Mouse (Mus musculus): ENCODE measurements around the gene Nkiras2. TPM values are rescaled to one million over a fixed set of nuclear protein-coding genes. Genes with fewer than 3 reads are reported as not detected.

The Nkiras2 gene
- total and polyA plus RNA-seq, 2 experiments from 2014 or later, result 82.1 to 131 TPM

GRCm38 (mm10) chr11:100582836-100583235 lies 36.2 kb upstream of the Nkiras2 start:
- DNase-seq (ENCODE audit: low spot score), result no peak
- ATAC-seq, result no peak
- no peaks in the 10 kb centered on the region; the same call in 1 of the 2 replicates for H3K4me1 ChIP-seq (ENCODE audit: insufficient read depth, low read length)
- H3K4me3 ChIP-seq (ENCODE audit: low read length), result no peak overlapping the region
- H3K9ac ChIP-seq (replicated peaks; ENCODE audit: low read length), result no peak overlapping the region
- no peaks in the 10 kb centered on the region for H3K9me3 ChIP-seq (ENCODE audit: low read length)
- H3K27me3 ChIP-seq (ENCODE audit: insufficient read depth, low read length), result no peaks in the 10 kb centered on the region
- no peak for TF ChIP-seq CTCF (IDR thresholded peaks at IDR 0.05; ENCODE audit: low read depth)
- peaks cover 84% of the 10 kb centered on the region for H3K36me3 ChIP-seq (ENCODE audit: insufficient read depth, low read length)
- H3K27ac ChIP-seq, result no peak overlapping the region
- WGBS, result 86% methylated on average over 2 of the region's 2 CpGs
- no peak overlapping the region for H3K4me2 ChIP-seq (ENCODE audit: low read depth, low read length)

GRCm38 (mm10) chr11:100584561-100584961 lies 34.5 kb upstream of the Nkiras2 start:
- Histone ChIP-seq H3K4me2 (ENCODE audit: low read depth, low read length) (no peak overlapping the region), H3K9me3 (ENCODE audit: low read length) (no peaks in the 10 kb centered on the region), H3K4me1 (ENCODE audit: insufficient read depth, low read length) (no peaks in the 10 kb centered on the region), H3K27ac (no peak overlapping the region), H3K9ac (replicated peaks; ENCODE audit: low read length) (no peak overlapping the region), H3K27me3 (ENCODE audit: insufficient read depth, low read length) (no peaks in the 10 kb centered on the region), H3K4me3 (ENCODE audit: low read length) (no peak overlapping the region), H3K36me3 (ENCODE audit: insufficient read depth, low read length) (peaks cover 87% of the 10 kb centered on the region)
- ATAC-seq (no peak), DNase-seq (ENCODE audit: low spot score) (no peak)
- WGBS, result 88% methylated on average over 7 of the region's 7 CpGs
- no peak for TF ChIP-seq CTCF (IDR thresholded peaks at IDR 0.05; ENCODE audit: low read depth)

DNA sequence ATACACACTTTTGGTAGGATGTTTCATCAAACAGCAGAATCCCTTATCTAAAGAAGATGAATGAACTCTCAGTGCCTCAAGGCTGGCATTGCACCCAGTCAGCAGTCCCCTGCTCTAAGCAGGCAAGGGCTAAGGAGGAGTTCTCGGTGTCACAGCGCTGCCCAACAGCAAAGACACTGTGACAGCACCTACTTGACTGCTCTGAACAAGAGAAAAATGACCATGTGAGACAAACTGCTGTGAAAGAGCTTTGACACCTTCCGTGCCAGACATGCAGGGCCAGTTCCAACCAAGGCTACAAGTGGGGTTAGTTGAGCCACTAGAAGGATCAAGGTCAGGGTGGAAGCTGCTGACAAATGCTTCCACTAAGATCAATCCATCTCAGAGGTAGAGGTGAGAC lies 33.9 kb upstream of the Nkiras2 start:
- no peak for TF ChIP-seq CTCF (IDR thresholded peaks at IDR 0.05; ENCODE audit: low read depth)
- Histone ChIP-seq H3K9ac (replicated peaks; ENCODE audit: low read length) (no peak overlapping the region), H3K4me1 (ENCODE audit: insufficient read depth, low read length) (no peaks in the 10 kb centered on the region), H3K27me3 (ENCODE audit: insufficient read depth, low read length) (no peaks in the 10 kb centered on the region), H3K27ac (no peak overlapping the region), H3K4me2 (ENCODE audit: low read depth, low read length) (no peak overlapping the region), H3K9me3 (ENCODE audit: low read length) (no peaks in the 10 kb centered on the region), H3K36me3 (ENCODE audit: insufficient read depth, low read length) (peaks cover 87% of the 10 kb centered on the region), H3K4me3 (ENCODE audit: low read length) (no peak overlapping the region)
- ATAC-seq (no peak), DNase-seq (ENCODE audit: low spot score) (no peak)
- 98% methylated on average over 3 of the region's 3 CpGs for WGBS

DNA sequence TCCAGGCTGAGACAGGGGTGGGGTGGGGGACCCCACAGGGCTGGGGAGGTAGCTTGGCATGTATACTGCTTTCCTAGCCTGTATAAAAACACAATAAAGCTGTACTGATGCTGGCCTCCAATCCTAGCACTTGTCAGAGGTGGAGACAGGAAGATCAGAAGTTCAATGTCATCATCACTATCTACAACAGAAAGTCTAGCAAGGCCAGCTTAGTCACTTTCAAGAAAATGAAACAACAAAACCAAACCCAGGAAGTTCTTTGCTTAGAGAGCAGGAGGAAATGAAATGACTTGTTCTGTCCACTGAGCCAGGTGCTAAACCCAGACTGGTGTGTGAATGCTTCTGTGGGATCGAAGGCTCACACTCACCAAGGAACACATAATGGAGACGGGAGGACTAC lies 30.6 kb upstream of the Nkiras2 start:
- no peak for DNase-seq (ENCODE audit: low spot score)
- TF ChIP-seq CTCF (IDR thresholded peaks at IDR 0.05; ENCODE audit: low read depth), result no peak
- Histone ChIP-seq H3K9ac (replicated peaks; ENCODE audit: low read length) (no peak overlapping the region), H3K27me3 (ENCODE audit: insufficient read depth, low read length) (no peaks in the 10 kb centered on the region), H3K4me1 (ENCODE audit: insufficient read depth, low read length) (no peaks in the 10 kb centered on the region), H3K4me2 (ENCODE audit: low read depth, low read length) (no peak overlapping the region), H3K27ac (no peak overlapping the region), H3K9me3 (ENCODE audit: low read length) (no peaks in the 10 kb centered on the region), H3K36me3 (ENCODE audit: insufficient read depth, low read length) (peaks cover 84% of the 10 kb centered on the region), H3K4me3 (ENCODE audit: low read length) (no peak overlapping the region)
- ATAC-seq, result no peak
- WGBS, result 96% methylated on average over 2 of the region's 2 CpGs

- H3K4me3 ChIP-seq (ENCODE audit: low read length), result no peak overlapping the region
- no peaks in the 10 kb centered on the region for H3K9me3 ChIP-seq (ENCODE audit: low read length)
- no peaks in the 10 kb centered on the region for H3K4me1 ChIP-seq (ENCODE audit: insufficient read depth, low read length)
- TF ChIP-seq CTCF (IDR thresholded peaks at IDR 0.05; ENCODE audit: low read depth), result no peak
- ATAC-seq (no peak), DNase-seq (ENCODE audit: low spot score) (no peak)
- H3K9ac ChIP-seq (replicated peaks; ENCODE audit: low read length), result no peak overlapping the region
- H3K27me3 ChIP-seq (ENCODE audit: insufficient read depth, low read length), result no peaks in the 10 kb centered on the region
- H3K27ac ChIP-seq, result no peak overlapping the region
- no peak overlapping the region for H3K4me2 ChIP-seq (ENCODE audit: low read depth, low read length)
- 83% methylated on average over 11 of the region's 11 CpGs for WGBS
- peaks cover 58% of the 10 kb centered on the region for H3K36me3 ChIP-seq (ENCODE audit: insufficient read depth, low read length)
Observed at GRCm38 (mm10) chr11:100592346-100593046, 26.5 kb upstream of the Nkiras2 start.

DNA sequence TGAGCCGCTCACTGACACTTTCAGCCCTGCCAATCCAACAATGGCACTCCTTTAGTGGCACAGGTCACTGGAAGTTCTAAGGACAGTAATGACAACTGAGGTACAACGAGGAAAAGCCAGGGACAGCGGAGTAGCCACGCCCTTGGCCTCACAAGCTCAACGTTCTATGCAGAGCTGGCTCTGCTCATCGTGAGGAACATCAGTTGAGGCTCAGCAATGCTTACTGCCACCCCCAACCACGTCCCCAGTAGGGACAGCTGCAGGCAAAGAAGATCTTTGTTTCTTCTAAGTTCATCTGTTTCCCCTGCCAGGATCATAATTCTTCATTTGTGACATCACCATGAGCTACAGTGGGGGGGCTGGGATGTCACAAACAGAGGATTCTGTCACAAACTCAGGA lies 24.4 kb upstream of the Nkiras2 start:
- H3K36me3 ChIP-seq (ENCODE audit: insufficient read depth, low read length), result peaks cover 60% of the 10 kb centered on the region
- H3K27ac ChIP-seq, result no peak overlapping the region
- H3K4me1 ChIP-seq (ENCODE audit: insufficient read depth, low read length), result no peaks in the 10 kb centered on the region
- no peak overlapping the region for H3K4me3 ChIP-seq (ENCODE audit: low read length)
- H3K27me3 ChIP-seq (ENCODE audit: insufficient read depth, low read length), result no peaks in the 10 kb centered on the region
- no peak overlapping the region for H3K9ac ChIP-seq (replicated peaks; ENCODE audit: low read length)
- WGBS, result 82% methylated on average over 7 of the region's 7 CpGs
- no peak for DNase-seq (ENCODE audit: low spot score)
- no peak for TF ChIP-seq CTCF (IDR thresholded peaks at IDR 0.05; ENCODE audit: low read depth)
- ATAC-seq, result no peak
- H3K4me2 ChIP-seq (ENCODE audit: low read depth, low read length), result no peak overlapping the region
- no peaks in the 10 kb centered on the region for H3K9me3 ChIP-seq (ENCODE audit: low read length)

DNA sequence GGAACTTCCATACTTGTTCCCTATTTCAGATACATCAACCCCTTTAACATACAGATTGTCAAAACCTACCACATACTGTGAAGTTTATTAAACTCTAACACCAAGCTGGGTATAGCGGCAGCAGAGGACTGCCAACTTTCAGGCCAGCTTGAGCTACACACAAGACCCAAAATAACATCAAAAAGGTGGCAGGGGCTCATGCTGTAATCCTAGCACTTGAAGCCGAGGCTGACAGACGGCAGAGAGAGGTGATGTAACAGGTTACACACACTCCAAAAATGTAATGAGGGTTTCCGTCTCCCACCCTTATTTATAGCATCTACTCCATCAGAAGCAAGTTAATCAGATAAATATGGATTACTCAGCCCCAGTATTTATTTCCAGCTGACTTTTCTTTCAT lies 23.5 kb upstream of the Nkiras2 start:
- Histone ChIP-seq H3K4me3 (ENCODE audit: low read length) (no peak overlapping the region), H3K4me1 (ENCODE audit: insufficient read depth, low read length) (no peaks in the 10 kb centered on the region), H3K9ac (replicated peaks; ENCODE audit: low read length) (no peak overlapping the region), H3K27me3 (ENCODE audit: insufficient read depth, low read length) (no peaks in the 10 kb centered on the region), H3K9me3 (ENCODE audit: low read length) (no peaks in the 10 kb centered on the region), H3K36me3 (ENCODE audit: insufficient read depth, low read length) (peaks cover 63% of the 10 kb centered on the region), H3K4me2 (ENCODE audit: low read depth, low read length) (no peak overlapping the region), H3K27ac (no peak overlapping the region)
- no peak for TF ChIP-seq CTCF (IDR thresholded peaks at IDR 0.05; ENCODE audit: low read depth)
- 82% methylated on average over 4 of the region's 4 CpGs for WGBS
- DNase-seq (ENCODE audit: low spot score) (no peak), ATAC-seq (no peak)
